In genomic region chr6:52366533-52366932, GRCm38 (mm10) we compare ENCODE assay signal across 23 mouse cellular contexts. TPM values are rescaled to one million over a fixed set of nuclear protein-coding genes. Genes with fewer than 3 reads are reported as not detected.
DNase-seq lines count a peak whose midpoint lies in the region; ATAC-seq lines count a peak whose summit lies in the region.
"Had no signal": no experiment of that assay in that cellular context is flagged by ENCODE, and none has a peak within 500 bp of the region (broad histone marks: within the 10 kb centered on the region; RNA-seq: fewer than 3 reads in every experiment).

No protein-coding gene starts in this region.

- ATAC-seq in forebrain, embryonic 13.5 days = peak; percentile 91
- 0 out of 2 replicates have a peak, but pooled peaks have one; percentile 30 for ATAC-seq in hindbrain, embryonic 15.5 days (ENCODE audit: low FRiP score, low read depth)
- ATAC-seq in midbrain, embryonic 16.5 days = peak; percentile 56
- ATAC-seq in inflammation-experienced regulatory T-cells, adult 6 months = no peak
- no peak for ATAC-seq in megakaryocyte-erythroid progenitor cell, adult 5-6 weeks (replicated peaks; ENCODE audit: low FRiP score, low TSS enrichment, poor library complexity, severe bottlenecking)
- ATAC-seq: CD4-positive, CD25-positive, alpha-beta regulatory T cell, adult 4 months; intestine, embryonic 15.5 days had no signal

- 26% methylated on average over 11 of the region's 11 CpGs for WGBS in forebrain, embryonic 13.5 days
- 17% methylated on average over 11 of the region's 11 CpGs for WGBS in hindbrain, embryonic 15.5 days
- WGBS in midbrain, embryonic 16.5 days = 17% methylated on average over 11 of the region's 11 CpGs

- H3K4me2 ChIP-seq in forebrain, embryonic 13.5 days = peak overlapping the region; percentile 28
- 0 out of 2 replicates have a peak overlapping the region, but pooled peaks have one; percentile 3 for H3K4me2 ChIP-seq in hindbrain, embryonic 15.5 days
- peak overlapping the region; percentile 10; the same call in 1 of the 2 replicates for H3K4me2 ChIP-seq in midbrain, embryonic 16.5 days (ENCODE audit: low read length)
- H3K4me2 ChIP-seq: intestine, embryonic 15.5 days; liver, embryonic 11.5 days; lung, embryonic 14.5 days had no signal

- H3K27me3 ChIP-seq in forebrain, embryonic 13.5 days = peaks cover 7% of the 10 kb centered on the region; the same call in 1 of the 2 replicates
- H3K27me3 ChIP-seq in hindbrain, embryonic 15.5 days = no peaks in the 10 kb centered on the region
- no peaks in the 10 kb centered on the region for H3K27me3 ChIP-seq in midbrain, embryonic 16.5 days (ENCODE audit: control insufficient read depth, insufficient read depth, low read depth, low read length)
- H3K27me3 ChIP-seq: intestine, embryonic 15.5 days had no signal

- DNase-seq in embryo, embryonic 11 days = peak; percentile 18
- DNase-seq in embryo, embryonic 10 days (ENCODE audit: low spot score) = no peak
- DNase-seq in frontal cortex, postnatal 14 days (ENCODE audit: low spot score in 2 of 2) = no peak
- DNase-seq: cerebellum, postnatal 14 days; gastrocnemius, postnatal 25 days; heart, postnatal 14 days; lung, embryonic 14.5 days; lung, postnatal 4 days; thymus, adult 2 months had no signal

- H3K9me3 ChIP-seq in forebrain, embryonic 13.5 days (replicated peaks) = no peaks in the 10 kb centered on the region
- no peaks in the 10 kb centered on the region for H3K9me3 ChIP-seq in hindbrain, embryonic 15.5 days
- no peaks in the 10 kb centered on the region for H3K9me3 ChIP-seq in midbrain, embryonic 16.5 days (replicated peaks; ENCODE audit: control insufficient read depth, low read length, poor library complexity, severe bottlenecking)
- H3K9me3 ChIP-seq: G1E; intestine, embryonic 15.5 days; limb, embryonic 10.5 days had no signal

- H3K27ac ChIP-seq in forebrain, embryonic 13.5 days = peak overlapping the region; percentile 68
- H3K27ac ChIP-seq in hindbrain, embryonic 15.5 days (replicated peaks) = no peak overlapping the region
- no peak overlapping the region for H3K27ac ChIP-seq in midbrain, embryonic 16.5 days (ENCODE audit: low read length)
- H3K27ac ChIP-seq: intestine, embryonic 15.5 days; layer of hippocampus, adult 2 months; limb, embryonic 10.5 days had no signal

- H3K9ac ChIP-seq in forebrain, embryonic 13.5 days = no peak overlapping the region
- no peak overlapping the region for H3K9ac ChIP-seq in hindbrain, embryonic 15.5 days
- H3K9ac ChIP-seq in midbrain, embryonic 16.5 days (ENCODE audit: low read depth, low read length) = no peak overlapping the region
- H3K9ac ChIP-seq: intestine, embryonic 15.5 days; lung, embryonic 14.5 days had no signal

- H3K4me3 ChIP-seq in forebrain, embryonic 13.5 days = no peak overlapping the region
- no peak overlapping the region for H3K4me3 ChIP-seq in hindbrain, embryonic 15.5 days
- H3K4me3 ChIP-seq in midbrain, embryonic 16.5 days (ENCODE audit: low read depth, low read length) = no peak overlapping the region
- H3K4me3 ChIP-seq: intestine, embryonic 15.5 days; layer of hippocampus, adult 2 months; limb, embryonic 10.5 days had no signal

- peaks cover 24% of the 10 kb centered on the region for H3K4me1 ChIP-seq in forebrain, embryonic 13.5 days
- H3K4me1 ChIP-seq in hindbrain, embryonic 15.5 days (replicated peaks) = peaks cover 13% of the 10 kb centered on the region
- H3K4me1 ChIP-seq in midbrain, embryonic 16.5 days (ENCODE audit: control insufficient read depth, insufficient read depth, low read length) = peaks cover 11% of the 10 kb centered on the region

- no peaks in the 10 kb centered on the region for H3K36me3 ChIP-seq in forebrain, embryonic 13.5 days (ENCODE audit: poor library complexity, severe bottlenecking)
- H3K36me3 ChIP-seq in hindbrain, embryonic 15.5 days = no peaks in the 10 kb centered on the region
- no peaks in the 10 kb centered on the region for H3K36me3 ChIP-seq in midbrain, embryonic 16.5 days (ENCODE audit: control insufficient read depth, insufficient read depth, low read length)
- H3K36me3 ChIP-seq: G1E; intestine, embryonic 15.5 days; limb, embryonic 10.5 days had no signal

RNA-seq across cellular contexts. Expression of gene Evx1, which starts 53.2 kb away (rescaled TPM):
- polyA plus RNA-seq in forebrain, embryonic 13.5 days (2015; fragmentation: Nextera tagmentation; extraction: Ambion mirVana) = not detected in 2 replicates
- 2.7 and 3.8 TPM in 2 replicates for polyA plus RNA-seq in hindbrain, embryonic 15.5 days (2015; fragmentation: Nextera tagmentation; extraction: Ambion mirVana)
- polyA plus RNA-seq in midbrain, embryonic 16.5 days (2015; fragmentation: Nextera tagmentation; extraction: Ambion mirVana) = 0.46 and 0.48 TPM in 2 replicates
- not detected for polyA plus RNA-seq in inflammation-experienced regulatory T-cells, adult 6 months (2017; shearing (Covaris generic))
- not detected in 2 replicates for total RNA-seq in megakaryocyte-erythroid progenitor cell, adult 5-6 weeks (2014; fragmentation: Nextera tagmentation)
- total RNA-seq in megakaryocyte-erythroid progenitor cell, adult 5-6 weeks (2017) = not detected in 2 replicates
- total RNA-seq: G1E; gastrocnemius, postnatal 25 days; heart, postnatal 14 days; layer of hippocampus, adult 2 months; left cerebral cortex, adult 18-20 months had no signal
- polyA plus RNA-seq: CD4-positive, CD25-positive, alpha-beta regulatory T cell, adult 4 months; frontal cortex, adult 2 months; G1E; kidney, embryonic 16.5 days; lung, embryonic 14.5 days; thymus, adult 2 months had no signal

Comparison
In these comparisons a context has a peak if more than half of its experiments do, and no peak if none do; other contexts are left out.
1. ATAC-seq: peak in forebrain, embryonic 13.5 days (single experiment), hindbrain, embryonic 15.5 days (single experiment) and midbrain, embryonic 16.5 days (single experiment); none in inflammation-experienced regulatory T-cells, adult 6 months (single experiment) and megakaryocyte-erythroid progenitor cell, adult 5-6 weeks (single experiment).
2. Peak in every context shown above with its lines, with median percentiles within 50 percentile points of each other: H3K4me2 ChIP-seq.